Mouse (Mus musculus) myocyte (in vitro differentiated cells): Measurements from ENCODE around the gene Mybpc3.

Experiments
- CEBPB ChIP-seq: IDR thresholded peaks from 2 replicates; pipeline ENCODE4 v1.6.1; 2011; ENCODE audit warnings: mild to moderate bottlenecking, moderate library complexity; ENCODE audit not compliant: poor library complexity, insufficient read depth, severe bottlenecking
- POLR2A ChIP-seq: IDR thresholded peaks from one replicate; pipeline ENCODE4 v1.6.1; 2011; ENCODE audit warnings: low read depth, mild to moderate bottlenecking, control low read depth, moderate library complexity; ENCODE audit not compliant: insufficient read length

- no peak for TF ChIP-seq CEBPB
- TF ChIP-seq POLR2A: no peak
Measured at GRCm38 (mm10) chr2:91110429-91110828, 7.5 kb upstream of the Mybpc3 start.
